Mouse (Mus musculus) G1E (cell line): ENCODE data around the gene Cbx5.
"Not testable (repeated sequence)": the region's sequence is repeated elsewhere in the genome, so short reads cannot be mapped to it uniquely, and the experiment has no call there.

ENCODE experiments used
- CTCF ChIP-seq: IDR thresholded peaks from 2 replicates; pipeline ENCODE4 v1.5.1; 2012; ENCODE audit warnings: low read depth, low read length, inconsistent platforms, mixed read lengths
- GATA1 ChIP-seq: IDR thresholded peaks from 2 replicates; pipeline ENCODE4 v1.6.1; 2012; ENCODE audit warnings: borderline replicate concordance, low read length, inconsistent platforms, mixed read lengths
- GATA2 ChIP-seq: IDR thresholded peaks from 2 replicates; pipeline ENCODE4 v1.6.1; 2012; ENCODE audit warnings: low read depth, low read length, inconsistent platforms, borderline replicate concordance
- POLR2AphosphoS5 ChIP-seq: IDR thresholded peaks from 2 replicates; pipeline ENCODE4 v1.6.1; 2012; ENCODE audit warnings: low read depth, low read length, inconsistent platforms; ENCODE audit not compliant: insufficient replicate concordance
- TAL1 ChIP-seq: conservative IDR thresholded peaks from 2 replicates; pipeline ENCODE4 v1.6.1; 2012; ENCODE audit warnings: low read depth, low read length, inconsistent platforms, mixed read lengths

GRCm38 (mm10) chr15:103249511-103249910 is 9.9 kb upstream of the Cbx5 start:
- TF ChIP-seq CTCF, GATA1, TAL1, POLR2AphosphoS5, GATA2: not testable (repeated sequence)
